Mouse (Mus musculus) CH12F3 (cell line): ENCODE data around the gene Mcts2.

Experiments
- in situ Hi-C: fragments of 300-500 bp; cut with MboI; formaldehyde crosslinking; loops from 2 replicates; pipeline ENCODE4 v1.14.3; 2020; ENCODE audit warnings: low sequenced_read_pairs

The Mcts2 gene

DNA sequence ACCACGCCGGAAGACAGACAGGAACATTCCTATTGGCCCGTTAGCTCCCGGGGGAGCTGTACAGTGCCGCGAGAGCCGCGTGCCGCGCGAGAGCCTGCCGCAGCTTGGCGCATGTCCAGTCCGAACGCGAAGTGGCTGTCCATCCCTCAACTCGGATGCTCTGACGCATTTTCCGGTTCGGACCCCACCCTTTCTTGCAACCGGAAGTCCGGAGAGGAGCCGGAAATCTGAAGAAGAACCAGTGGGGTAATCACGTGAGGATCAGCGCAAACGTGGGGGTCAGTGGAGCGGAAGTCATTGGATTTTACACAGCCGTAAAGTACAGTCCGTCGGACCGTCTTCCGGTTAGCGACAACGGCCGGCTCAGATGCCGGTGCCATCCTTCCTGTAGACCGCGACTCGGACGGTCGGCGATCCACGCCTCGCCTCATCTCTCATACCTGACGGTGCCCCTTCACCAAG is at the start of gene Mcts2:
Gene Mcts2 (plus strand): TSS at position 230 of the 462 bp plus-strand sequence.
- in situ Hi-C loops = loop anchor here (10.0 kb wide), 1 partner anchor 148 kb away; the partner anchor contains the start of gene Bcl2l1

DNA sequence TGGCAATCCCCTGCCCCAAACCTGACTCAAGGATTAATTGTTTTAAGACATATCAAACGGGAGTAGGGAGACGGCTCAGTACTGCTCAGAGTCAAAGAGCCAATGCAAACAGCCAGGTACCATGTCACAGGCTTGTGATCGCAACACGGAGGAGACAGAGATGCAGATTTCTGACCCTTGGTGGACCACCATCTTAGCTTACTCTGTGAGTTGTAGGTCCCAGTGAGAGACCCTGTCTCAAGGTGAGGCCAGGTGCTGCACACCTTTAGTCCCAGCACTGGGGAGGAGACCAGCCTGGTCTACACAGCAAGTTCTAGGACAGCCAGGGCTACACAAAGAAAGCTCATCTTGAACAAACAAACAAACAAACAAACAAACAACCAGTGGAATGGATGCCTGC is 49.5 kb upstream of the Mcts2 start:
- in situ Hi-C loops = no loop called here

DNA sequence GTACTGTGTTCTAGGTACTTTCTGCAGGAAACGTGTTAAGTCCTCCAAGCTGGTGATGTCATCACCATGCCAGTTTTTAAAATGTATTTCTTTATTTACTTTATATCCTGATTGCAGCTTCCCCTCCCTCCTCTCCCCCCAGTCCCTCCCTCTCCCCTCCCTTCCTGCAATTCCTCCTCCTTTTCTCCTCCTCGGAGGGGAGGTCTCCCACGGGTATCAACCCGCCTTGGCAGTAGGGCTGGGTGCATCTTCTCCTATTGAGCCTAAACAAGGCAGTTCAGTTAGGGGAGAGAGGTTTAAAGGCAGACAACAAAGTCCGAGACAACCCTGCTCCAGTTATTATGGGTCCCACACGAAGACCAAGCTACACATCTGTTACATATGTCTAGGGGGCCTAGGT is 48.0 kb upstream of the Mcts2 start:
- in situ Hi-C loops = no loop called here

DNA sequence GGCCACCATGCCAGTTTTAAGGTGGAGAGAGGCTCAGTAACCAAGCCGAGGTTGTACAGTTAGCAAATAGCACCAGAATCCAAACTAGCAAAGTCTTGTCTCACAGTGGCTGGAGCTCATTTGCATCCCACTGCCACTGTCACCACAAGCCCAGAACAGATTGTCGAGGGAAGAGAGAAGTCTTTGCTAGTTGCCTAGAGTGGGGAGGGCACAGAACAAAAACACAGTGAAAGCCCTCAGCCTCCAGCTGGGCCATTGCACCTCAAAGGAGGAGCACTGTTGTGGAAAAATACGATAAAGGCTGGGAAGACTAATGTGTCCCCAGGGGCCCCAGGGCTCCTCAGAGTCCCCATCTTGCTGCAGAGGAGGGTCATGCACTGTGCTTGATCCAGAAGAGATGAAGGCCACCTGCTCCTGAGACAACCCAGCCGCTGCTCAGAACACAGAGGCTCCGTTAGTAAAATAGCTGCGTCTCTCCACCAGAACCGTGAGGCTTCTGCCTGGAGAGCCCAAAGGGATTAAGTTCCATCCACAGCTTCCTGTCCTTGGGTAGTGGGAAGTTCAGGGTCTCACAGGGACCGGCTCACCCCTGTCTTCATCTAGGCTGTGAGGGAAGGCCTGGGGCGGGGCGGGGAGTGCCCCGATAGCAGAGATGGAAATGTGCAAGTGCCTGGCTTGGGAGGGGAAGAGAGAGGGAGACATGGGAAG is 47.3 kb upstream of the Mcts2 start:
- in situ Hi-C loops = no loop called here

DNA sequence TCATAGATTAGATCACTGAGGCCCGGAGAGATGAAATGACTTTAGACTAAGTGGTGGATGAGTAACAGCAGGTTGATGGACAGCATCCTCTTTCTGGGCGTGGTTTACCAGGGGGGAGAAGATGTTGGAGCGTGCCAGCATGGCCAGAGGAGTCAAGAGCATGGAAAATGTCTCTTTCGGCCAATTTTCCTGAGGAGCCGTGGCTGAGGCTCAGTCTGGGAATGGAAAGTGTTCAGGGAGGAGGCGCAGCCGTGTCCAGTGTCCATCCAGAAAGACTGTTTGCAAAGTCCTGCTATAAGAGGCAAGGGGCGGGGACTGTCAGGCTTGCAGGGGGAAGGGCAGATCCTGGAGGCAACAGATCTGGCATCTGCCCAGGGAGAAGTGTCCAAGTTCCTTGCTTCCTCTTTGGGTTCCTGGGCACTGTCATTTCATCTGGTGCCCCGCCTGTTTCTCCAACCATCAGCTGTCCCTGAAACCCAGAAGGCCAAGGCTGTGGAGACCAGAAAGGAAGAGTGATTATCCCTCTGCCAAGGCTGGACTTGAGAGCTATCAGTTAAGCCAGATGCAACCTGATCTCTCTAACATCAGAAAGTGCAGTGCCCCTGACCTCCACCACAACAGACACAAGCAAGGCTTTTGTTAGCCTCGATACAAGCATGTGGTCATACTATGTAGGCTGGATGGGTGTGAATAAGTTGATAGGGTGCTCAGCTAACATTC is 33.8 kb upstream of the Mcts2 start:
- in situ Hi-C loops = no loop called here

DNA sequence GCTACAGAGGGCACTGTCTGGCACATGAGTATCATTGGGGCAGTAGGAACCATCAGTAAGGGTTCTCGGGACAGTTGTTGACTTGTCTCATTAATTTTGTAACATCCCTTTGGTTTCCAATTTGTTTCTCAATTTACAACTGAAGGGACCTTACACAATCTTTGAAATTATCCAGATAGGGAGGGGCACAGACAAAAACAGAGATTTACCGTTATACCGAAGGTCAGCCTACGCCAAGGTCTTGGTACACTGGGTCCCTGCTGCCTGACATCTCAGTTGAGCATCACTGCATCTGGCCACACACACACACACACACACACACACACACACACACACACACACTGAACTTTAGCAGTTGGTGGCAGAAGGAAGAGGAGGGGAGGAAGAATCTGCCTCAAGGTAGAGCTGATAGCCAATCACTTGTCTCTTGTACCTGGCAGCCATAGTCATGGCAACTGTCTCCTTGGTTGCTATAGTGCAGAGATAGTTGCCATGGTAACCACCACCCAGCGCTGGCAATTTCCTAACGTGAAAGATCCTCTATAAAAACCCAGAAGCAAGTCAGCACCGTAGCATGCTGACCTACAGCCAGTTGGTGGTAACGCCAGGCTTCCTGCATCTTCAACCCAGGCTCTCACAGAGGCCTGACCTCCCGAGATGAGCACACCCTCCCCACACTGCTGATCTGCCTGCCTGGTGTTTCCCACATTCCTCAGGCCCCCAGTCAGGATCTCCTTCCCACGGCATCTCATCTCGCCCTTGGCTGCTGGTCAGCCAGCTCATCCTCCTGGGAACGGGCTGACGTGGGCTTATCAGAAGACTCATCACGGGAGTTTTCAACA is 32.7 kb upstream of the Mcts2 start:
- in situ Hi-C loops = no loop called here

DNA sequence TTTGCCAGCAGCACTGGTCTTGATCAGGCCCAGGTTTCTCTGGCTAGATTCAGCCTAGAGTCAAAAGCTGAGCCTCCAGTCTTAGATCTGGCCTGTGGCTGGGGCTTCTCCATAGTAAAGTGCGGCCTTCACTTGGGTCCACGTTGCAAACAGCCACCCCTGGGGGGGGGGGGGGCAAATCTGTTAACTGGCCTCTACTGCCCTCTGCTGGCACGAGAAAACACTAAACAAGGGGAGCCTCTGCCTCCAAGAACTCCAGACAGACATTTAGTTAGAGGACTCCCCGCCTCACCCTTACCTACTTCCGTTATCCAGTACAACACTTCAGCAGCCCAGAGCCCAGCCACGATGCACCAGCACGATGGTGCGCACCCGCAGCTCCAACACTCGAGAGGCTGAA is 29.4 kb upstream of the Mcts2 start:
- in situ Hi-C loops = no loop called here

DNA sequence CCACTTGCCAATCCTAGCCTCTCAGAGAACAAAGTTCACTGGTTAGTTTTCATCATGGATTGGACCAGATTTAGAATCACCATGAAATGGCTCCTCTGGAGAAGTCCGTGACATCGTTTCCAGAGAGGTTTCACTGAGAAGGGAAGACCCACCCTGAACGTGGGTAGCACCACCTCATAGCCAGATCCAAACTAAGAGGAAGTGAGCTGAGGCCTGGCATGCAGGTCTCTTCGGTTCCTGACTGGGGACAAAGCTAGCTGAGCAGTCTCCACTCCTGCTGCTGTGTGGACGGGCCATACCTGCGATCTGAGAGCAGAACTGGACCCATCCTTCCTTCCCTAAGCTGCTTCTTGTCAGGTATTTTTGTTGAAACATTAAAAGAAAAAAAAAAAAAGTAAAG is 25.7 kb upstream of the Mcts2 start:
- in situ Hi-C loops = loop anchor here (10.0 kb wide), 1 partner anchor 46 kb away; no protein-coding TSS in a partner anchor

DNA sequence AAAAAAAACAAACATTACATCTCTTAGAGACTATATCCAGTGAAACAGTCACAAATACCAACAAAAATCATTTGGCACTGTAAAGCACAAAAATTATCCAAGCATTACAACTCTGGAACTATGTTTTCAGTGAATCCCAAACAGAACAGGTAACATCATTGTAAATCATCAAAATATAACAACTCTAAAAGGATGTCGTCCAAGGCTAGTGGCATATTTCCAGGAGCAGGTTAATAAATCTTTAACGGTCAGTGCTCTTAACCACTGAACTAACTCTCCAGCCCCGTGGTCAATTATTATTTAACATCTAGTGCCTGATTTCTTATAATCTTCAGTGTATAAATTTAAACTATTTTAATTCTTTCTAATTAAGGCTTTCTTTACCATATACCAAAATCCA is 20.6 kb upstream of the Mcts2 start:
- in situ Hi-C loops = loop anchor here (5.0 to 10.0 kb wide), 2 partner anchors 34 to 51 kb away; no protein-coding TSS in a partner anchor

DNA sequence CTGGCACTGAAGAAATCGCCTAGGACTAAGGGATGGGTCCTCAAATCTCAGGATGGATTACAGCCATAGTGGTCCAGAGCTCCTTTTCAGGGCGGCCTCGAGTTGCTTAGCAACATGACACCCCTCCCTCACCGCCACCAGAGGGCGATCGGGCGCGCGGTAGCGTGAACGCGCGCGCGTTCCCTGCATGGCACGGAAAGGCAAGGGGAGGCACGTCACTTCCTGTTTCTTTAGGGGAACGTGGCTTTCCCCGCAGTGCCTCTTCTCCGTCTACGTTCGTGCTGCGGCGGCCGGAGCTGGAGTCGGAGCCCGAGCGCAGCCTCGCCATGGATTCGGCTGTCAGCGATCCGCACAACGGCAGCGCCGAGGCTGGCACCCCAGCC is 17.6 kb upstream of the Mcts2 start, which contains the start of gene H13:
Gene H13 (plus strand): TSS at position 206 of the 383 bp plus-strand sequence.
- in situ Hi-C loops = loop anchor here (5.0 to 10.0 kb wide), 2 partner anchors 37 to 54 kb away; no protein-coding TSS in a partner anchor

DNA sequence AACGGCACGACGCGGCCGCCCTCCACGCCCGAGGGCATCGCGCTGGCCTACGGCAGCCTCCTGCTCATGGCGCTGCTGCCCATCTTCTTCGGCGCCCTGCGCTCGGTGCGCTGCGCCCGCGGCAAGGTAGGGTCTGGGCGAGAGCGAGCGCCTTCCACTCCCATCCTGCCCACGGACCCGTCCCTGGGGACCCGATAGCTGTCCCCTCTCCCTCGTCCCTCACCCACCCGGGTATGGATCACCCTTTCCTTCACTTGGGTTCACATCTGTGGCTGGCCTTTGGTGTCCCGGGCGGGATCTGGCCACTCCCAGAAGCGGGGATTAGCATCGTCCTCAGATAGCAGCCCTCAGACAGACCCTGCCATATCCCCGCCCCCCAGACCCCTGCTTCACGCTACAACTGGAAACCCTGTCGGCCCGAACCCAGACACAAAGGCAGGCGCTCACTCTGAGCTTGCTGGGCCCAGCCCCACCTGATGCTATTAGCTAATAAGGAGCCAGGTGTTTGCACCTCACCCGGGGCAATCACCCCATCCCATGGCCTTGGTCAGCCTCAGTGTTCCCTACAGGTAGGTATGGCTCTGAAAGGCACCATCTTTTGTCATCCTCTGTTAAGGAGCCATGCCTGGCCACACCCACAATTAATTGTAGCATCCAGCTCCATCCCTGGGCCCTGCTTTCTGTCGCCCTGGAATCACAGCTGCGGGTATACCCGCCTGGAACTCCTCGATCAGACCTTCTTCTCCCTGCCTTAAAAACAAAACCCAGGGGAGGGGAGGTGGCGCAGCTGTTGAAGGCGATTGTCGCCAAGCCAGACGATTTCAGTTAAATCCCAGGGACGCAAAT is 17.0 kb upstream of the Mcts2 start:
- in situ Hi-C loops = loop anchor here (5.0 to 10.0 kb wide), 2 partner anchors 38 to 55 kb away; no protein-coding TSS in a partner anchor

DNA sequence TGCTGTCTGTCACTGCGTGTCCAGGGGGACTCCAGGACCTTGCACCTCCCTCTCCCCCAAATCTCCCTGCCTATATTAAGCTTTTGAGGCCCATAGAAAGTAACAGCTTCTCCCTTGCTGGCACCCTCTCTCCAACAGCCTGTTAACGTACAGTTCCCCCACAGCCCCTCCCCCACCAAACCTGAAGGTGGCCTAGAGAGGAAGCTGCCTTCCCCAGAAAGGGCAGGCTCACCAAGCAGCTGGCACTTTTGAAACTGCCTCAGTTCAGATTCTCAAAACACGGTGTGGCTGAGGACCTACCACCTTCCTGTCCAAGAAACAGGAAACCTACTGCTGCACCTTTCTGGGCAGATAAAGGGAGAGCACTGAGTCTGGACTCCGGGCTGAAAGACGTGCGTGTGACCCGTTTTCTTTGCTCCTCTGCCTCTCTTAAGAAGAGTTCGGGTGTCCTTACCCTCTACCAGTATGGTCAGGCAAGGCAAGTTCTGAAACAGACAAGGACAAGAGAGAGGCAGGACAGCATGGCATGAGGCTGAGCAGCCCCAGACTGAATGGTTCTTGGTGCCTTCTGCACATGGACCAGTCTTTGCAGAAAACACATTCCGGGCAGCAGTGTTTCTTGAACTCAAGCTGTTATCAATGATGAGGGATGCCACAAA is 15.7 kb upstream of the Mcts2 start:
- in situ Hi-C loops = no loop called here

DNA sequence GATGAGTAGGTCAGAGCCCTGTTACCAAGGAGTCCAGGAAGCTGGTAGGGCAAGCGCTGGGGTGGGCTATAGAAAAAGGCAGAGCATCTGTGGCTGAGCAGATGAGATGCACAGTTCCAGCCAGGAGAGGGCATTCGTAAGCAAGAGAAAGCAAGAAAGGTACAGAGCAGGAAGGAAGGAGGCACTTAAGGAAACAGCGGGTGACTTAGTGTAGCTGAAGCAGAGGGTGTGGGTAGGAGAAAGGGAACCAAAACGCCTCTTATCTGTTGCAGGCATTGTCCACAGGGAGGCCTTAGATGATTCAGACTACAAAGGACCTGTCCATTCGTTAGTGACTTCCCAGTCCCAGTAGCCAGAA is 15.2 kb upstream of the Mcts2 start:
- in situ Hi-C loops = no loop called here

DNA sequence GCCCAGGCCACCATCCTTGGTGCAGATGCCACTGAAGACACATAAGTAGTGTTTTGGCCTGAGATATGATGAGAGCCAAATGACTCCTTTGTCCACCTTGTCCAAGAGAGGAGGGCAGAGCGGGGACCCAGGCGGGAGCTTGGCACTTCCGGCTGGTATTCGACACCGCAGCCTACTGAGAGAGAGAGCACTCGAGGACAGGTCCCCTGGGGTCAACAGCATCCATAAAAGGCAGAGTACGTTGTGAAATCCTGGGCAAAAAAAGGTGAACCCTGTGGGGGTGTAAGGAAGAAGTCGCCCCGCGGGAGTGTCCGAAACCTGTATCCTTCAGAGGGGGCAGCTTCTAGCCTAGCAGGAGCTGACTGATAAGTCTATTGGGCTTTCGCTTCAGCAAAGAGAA is 14.7 kb upstream of the Mcts2 start:
- in situ Hi-C loops = no loop called here

DNA sequence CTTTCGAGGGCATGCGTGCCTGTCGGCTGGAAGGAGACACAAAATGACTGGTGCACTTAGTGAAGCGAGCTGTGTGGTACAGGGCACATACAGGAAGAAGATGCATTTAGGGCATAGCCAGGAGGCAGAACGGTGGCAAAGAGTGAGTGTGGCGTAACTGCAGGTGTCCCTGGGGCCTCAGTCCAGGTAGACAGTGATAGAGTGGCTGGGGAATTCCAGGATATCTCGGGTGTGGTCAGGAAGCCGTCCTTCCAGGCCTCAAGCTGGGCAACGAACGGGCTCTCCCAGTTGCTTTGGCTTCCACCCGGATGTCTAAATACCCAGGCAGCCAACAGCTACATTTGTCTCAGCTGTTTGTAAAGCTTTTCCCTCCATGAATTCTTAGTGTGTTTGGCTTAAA is 12.7 kb upstream of the Mcts2 start:
- in situ Hi-C loops = no loop called here

DNA sequence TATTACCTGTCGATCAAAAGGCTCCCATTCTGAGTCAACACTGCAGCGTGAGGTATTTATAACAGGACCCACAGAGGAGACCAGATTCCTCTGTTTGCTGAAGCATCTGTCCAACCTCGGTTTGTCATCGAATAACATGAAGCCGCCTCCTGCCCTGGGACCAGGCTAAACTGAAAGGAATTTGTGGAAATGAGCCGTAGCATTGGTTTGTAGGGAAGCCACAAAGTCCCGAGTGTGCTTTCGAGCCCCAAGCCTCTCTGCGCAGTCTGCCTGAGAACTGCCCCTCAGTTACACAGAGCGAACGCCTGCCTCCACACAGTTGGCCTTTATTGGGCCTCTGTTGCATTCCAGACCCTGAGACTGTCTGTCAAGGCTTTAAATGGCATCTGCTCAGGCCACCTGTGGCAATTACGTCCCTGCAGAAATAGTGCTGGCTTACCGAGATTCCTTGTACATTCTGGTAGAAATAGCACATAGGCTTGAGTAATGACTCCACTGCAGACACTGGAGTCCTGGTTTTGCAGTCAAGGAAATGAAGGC is 11.5 kb upstream of the Mcts2 start:
- in situ Hi-C loops = no loop called here

DNA sequence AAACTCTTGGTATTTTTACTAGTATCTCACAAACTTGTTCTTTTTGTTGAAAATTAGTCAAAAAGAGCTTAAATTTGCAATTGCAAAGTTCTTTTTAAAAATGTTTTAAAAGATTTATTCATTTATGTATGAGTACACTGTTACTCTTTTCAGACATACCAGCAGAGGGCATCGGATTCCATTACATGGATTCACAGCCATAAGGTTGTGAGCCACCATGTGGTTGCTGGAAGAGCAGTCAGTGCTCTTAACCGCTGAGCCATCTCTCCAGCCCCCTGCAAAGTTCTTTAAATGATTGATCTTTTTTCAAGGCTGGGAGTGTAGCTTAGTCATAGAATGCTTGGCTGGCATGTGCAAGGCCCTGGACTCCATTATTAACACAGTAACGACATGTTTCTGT is 8.5 kb upstream of the Mcts2 start:
- in situ Hi-C loops = no loop called here

DNA sequence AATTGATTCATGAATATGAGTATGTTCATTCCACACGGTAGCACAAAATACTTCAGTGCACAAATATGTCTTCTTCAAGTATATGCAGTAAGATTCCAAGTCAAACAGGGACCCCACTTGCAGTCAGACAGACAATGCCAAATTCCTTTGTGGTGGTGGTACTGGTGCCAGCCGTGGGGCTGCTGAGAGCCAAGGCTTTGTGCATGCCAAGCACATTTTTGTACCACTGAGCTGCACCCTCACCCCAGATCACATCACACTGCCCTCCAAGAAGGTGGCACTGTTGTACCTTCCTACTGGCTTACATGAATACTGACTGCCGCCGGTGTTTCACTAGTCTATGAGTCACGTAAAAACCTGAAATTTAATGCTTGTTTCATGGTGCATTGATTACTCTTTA is 7.9 kb upstream of the Mcts2 start:
- in situ Hi-C loops = no loop called here

DNA sequence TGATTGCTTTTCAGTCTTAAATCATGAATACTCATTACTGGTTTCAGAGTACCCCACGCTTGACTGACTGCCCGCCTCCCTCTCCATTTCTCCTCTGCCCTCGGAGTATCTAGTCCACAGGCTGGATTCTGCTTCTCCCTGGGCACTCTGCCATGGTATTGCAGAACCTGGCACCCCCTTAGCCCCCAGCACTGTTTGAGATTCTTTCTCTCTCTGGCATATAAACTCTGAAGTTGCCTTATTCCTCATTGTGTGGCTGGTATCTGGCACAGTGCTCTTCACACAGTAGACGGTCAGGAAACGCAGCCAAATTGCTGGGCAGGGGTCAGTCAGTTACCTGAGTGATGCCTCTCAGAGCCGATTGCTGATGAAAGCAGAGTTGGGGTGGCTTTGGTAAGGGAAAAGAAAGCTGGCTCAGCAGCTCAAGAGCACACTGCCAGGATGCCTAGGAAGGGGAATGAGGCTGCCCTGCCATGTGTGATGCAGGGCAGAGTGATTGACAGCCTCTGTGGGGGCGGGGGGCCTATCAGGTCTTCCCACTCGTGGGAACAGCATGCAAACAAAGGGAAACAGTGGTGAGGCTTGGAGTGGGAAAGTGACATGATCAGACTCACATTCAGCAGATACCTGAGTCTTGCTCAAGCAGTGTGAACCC is 7.0 kb upstream of the Mcts2 start:
- in situ Hi-C loops = loop anchor here (10.0 kb wide), 1 partner anchor 155 kb away; the partner anchor contains the start of gene Bcl2l1
